Mouse (Mus musculus) layer of hippocampus, adult 2 months (tissue): ENCODE results near the gene Rora. TPM values are rescaled to one million over a fixed set of nuclear protein-coding genes. Genes with fewer than 3 reads are reported as not detected.
A peak's percentile ranks its signal among the peaks of the same experiment; 100 is the strongest.

Experiments used
- DNase-seq, 2 experiments: peaks; one replicate each; pipeline ENCODE4 v3.0.0; 2022; ENCODE audit warnings: low spot score in 2 of 2
- H3K27ac ChIP-seq: fragments of 200-600 bp; 2 replicates; pipeline ENCODE4 v1.8.1; 2022
- H3K4me3 ChIP-seq: fragments of 200-600 bp; 2 replicates; pipeline ENCODE4 v1.8.1; 2022; ENCODE audit warnings: mild to moderate bottlenecking
- CTCF ChIP-seq: fragments of 200-600 bp; conservative IDR thresholded peaks from 2 replicates; pipeline ENCODE4 v1.8.1; 2022; ENCODE audit warnings: antibody characterized with exemption, mild to moderate bottlenecking, moderate library complexity
- total RNA-seq, 2 experiments: library from RNA; stranded (reverse); gene quantifications; 2 replicates each; pipeline ENCODE4 v1.2.3; 2021

Rora gene
- total RNA-seq, 2 experiments from 2014 or later, result 32.0 to 35.6 TPM

DNA sequence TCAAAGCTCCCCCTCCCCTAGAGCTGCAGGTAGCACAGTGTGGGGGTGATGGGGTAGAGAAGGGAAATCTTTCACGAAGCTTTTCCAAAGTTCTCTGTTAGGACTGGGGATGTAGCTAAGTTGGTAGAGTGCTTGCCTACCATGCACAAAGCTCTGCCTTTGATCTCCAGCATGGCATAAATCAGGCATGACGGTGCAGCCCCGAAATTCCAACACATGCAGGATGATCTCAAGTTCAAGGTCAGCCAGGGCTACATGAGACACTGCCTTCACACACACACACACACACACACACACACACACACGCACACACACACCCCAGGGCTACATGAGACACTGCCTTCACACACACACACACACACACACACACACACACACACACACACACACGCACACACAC lies 129.7 kb downstream of the Rora start:
- no peak overlapping the region for H3K27ac ChIP-seq
- no peak overlapping the region for H3K4me3 ChIP-seq
- TF ChIP-seq CTCF, result no peak
- DNase-seq, result no peak

DNA sequence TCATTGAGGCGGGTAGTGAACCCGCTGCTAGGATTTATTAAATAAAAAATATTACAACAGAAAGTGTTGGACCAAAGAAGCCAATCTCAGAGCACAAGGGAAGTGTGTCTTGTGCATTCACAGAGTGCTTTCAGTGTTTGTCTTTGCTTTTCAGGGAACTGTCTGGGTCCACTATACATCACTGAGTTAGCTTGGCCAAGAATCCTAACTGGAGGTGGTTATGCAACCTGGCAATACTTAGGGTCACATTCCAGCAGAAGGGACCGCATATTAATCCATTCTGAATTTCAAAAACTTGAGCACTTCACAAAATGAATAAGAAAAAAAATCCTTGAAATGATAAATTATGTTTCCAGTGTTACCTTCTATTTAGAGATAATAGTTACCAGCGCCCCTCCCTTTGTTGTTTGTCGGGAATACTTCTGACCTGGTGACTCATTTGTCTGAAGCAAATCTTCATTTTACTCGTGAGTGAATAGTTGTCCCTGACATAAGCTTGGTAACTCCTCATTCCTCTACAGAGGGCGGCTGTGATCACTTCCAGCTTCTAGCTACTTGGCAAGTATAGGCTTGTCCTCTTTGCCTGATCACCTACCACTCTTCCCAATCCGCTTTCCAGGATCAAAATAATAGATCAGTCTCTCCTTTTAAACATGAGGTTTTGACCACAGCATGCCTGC lies 133.2 kb downstream of the Rora start:
- H3K4me3 ChIP-seq, result no peak overlapping the region
- TF ChIP-seq CTCF, result no peak
- no peak overlapping the region for H3K27ac ChIP-seq
- no peak for DNase-seq

DNA sequence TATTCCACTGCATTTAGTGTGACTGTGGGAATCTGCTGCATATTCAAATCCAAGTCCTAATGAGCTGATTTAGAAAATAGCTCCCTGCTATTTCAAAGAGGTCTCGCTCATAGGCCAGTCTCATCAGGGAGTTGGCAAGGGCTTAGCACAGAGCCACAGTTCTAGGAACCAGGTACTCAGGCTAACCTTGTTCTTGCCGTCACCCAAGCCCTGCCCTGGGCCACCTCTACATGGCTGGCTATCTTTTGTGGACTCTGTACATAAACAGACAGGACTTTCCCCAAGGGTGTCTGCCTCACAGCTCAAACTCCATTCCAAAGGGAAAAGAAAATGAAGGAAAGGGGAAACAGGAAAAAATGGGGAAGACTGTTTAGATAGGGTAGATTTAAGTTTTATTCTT lies 134.1 kb downstream of the Rora start:
- Histone ChIP-seq H3K4me3 (no peak overlapping the region), H3K27ac (no peak overlapping the region)
- TF ChIP-seq CTCF, result no peak
- DNase-seq, result no peak

DNA sequence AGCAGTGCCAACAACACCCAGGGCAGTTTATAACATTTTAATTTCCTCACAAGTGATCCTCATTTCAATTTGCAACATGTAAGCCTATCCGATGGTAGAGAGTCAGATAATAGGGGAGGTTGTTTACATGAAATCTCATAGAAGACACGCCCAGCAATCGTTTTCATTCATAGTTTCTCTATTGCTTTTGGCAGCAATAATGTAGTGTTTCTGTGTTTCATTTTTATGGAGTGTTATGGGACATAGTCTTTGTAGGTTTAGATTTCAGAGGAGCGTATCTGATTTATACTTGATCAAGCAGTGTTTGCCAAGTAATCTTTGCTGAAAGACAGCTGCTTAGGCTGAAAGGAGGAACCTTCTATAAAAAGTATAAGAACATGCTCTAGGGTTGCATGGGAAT lies 137.3 kb downstream of the Rora start:
- no peak for DNase-seq
- Histone ChIP-seq H3K27ac (no peak overlapping the region), H3K4me3 (no peak overlapping the region)
- no peak for TF ChIP-seq CTCF

DNA sequence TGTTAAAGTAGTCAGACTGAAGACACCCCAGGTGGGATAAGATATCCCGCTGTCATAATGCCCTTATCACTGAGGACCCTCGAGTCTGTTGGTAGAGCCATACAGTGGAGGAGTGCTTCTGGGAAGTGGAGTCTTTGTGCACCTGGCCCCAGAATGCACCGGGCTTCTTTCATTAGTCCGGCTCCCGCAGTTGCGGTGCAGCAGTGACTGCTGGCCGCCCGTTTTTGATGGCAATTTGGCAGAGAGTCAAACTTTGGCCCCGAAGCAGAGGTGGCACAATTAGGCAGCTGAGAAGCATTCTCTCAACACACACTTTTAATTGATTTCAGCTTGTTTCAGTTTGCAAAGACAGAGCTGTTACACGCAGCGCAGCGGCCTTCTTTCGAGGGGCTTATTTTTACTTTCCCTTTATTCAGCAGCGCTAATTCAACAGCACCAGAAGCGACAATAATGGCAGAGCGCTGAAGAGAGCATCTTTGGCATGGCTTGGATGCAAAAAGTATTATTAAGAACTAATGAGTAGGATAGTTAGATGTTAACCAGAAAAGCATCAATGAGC lies 138.5 kb downstream of the Rora start:
- DNase-seq, result no peak
- no peak for TF ChIP-seq CTCF
- H3K27ac ChIP-seq, result peak overlapping the region; percentile 41; the same call in 1 of the 2 replicates

DNA sequence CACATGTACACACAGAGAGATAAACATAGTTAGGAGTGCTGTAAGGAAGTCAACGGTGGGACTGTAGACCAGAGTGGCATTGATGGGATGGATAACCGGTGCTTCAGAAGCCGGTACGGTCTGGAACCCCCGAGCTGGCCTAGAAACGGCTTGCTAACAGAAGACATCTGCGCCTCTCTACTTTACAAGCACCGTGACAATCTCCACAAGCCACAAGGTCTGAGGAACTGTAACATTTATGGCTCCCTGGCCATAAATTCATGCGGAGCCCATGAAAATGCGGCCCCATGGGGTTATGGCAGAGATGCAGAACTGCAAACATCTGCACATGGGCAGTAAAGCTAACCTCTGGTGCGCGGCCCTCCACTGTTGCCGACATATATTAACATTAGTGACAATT lies 141.7 kb downstream of the Rora start:
- DNase-seq, result no peak
- H3K27ac ChIP-seq, result no peak overlapping the region

More for the DNA sequence above, 138.5 kb downstream of the Rora start:
- H3K4me3 ChIP-seq, result peak overlapping the region; percentile 45

DNA sequence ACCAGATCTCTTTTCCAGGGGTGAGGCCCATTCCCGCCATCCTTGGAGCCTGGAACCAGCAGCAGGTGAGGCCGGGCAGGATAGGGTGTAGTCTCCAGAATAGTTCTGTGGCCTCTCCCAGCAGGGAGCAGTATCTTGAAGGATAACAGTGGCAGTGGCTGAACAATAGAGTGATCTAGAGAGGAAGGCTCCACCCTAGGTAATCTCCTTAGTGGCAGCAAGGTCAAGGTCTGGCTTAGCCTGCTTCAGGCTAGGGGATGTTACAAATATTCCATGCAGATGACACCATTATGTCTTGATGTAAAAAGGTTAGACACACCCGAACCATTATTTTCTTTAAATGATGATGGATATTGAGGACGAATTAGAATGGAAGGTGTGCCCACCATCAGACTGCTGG lies 144.6 kb downstream of the Rora start:
- Histone ChIP-seq H3K27ac (no peak overlapping the region), H3K4me3 (no peak overlapping the region)
- no peak for DNase-seq
- TF ChIP-seq CTCF, result no peak

More for the DNA sequence above, 141.7 kb downstream of the Rora start:
- H3K4me3 ChIP-seq, result no peak overlapping the region
- TF ChIP-seq CTCF, result no peak

DNA sequence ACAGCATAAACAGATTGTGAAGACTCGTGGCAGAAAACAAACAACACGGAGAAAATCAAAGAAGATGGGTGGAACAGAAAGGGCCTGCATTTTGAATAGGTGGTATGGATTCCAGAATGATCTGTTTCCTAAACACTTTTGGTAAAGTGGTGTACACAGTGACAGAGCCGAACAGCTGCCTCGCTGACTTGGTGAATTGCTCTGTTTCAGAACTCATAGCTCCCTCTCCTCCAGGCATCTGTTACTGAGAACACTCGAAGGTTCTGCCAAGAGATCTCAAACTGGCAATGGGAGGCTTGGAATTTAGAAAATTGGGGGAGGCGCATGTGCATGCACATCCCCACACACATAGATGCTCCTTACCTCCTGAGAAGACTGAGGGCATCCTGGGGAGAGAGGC lies 145.5 kb downstream of the Rora start:
- TF ChIP-seq CTCF, result no peak
- DNase-seq, result peak; percentile 29 to 70
- Histone ChIP-seq H3K27ac (no peak overlapping the region), H3K4me3 (no peak overlapping the region)

DNA sequence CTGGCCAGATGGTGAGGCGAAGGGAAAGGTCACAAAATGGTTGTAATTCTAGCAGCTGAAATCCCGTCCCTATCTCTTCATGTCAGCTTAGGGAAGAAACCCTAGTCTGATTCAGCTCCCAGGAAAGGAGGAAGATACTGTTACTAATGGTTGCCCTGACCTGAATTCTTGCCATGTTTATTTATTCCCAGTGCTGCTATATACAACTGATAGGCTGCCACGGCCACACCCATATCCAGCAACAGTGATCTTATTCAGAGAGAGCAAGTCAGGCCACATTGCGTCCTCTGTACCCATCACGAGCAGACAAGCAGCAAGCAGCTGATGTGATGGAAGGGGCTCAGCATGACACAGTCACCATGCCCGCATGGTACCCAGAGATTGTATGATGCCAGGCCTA lies 150.6 kb downstream of the Rora start:
- Histone ChIP-seq H3K4me3 (no peak overlapping the region), H3K27ac (no peak overlapping the region)
- DNase-seq, result no peak
- no peak for TF ChIP-seq CTCF

DNA sequence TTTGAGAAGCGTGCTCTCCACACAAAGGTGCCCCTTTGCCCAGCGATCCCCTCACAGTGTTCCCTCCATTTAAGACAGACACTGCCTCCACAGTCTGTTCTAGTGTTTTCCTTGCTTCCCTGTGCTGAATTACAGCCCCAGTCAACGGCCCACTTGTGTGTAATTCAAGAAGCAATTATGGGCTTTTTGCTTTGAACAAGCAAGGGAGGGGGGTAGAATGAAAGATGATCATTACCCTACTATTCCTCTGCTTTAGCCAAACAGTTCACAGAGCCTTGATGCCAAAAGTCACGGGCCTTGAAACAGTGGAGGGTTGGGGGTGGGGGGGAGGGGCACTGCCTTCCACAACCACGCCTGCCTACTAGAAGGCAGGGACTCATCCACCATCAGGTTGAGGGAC lies 152.2 kb downstream of the Rora start:
- no peak for DNase-seq
- H3K27ac ChIP-seq, result no peak overlapping the region
- no peak for TF ChIP-seq CTCF
- H3K4me3 ChIP-seq, result no peak overlapping the region

DNA sequence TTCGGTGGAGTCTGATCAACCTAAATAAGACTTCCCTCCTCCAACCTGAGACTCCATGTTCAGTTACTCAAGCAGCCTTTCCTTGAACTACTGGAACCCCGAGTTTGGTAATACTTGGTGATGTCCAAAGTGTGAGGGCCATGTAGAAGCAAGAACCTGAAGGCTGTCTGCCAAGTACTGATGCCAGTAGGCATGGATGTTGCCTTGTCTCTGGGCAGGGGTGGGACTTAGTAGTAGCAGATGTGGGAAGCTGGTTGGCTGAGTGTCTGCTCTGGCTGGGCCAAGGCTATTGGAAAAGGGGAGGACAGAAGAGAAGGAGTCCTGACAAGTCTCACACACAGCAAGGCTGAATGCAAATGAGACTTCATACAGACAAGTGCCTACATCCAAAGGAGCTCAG lies 154.1 kb downstream of the Rora start:
- no peak for DNase-seq
- H3K27ac ChIP-seq, result no peak overlapping the region
- TF ChIP-seq CTCF, result no peak
- no peak overlapping the region for H3K4me3 ChIP-seq

DNA sequence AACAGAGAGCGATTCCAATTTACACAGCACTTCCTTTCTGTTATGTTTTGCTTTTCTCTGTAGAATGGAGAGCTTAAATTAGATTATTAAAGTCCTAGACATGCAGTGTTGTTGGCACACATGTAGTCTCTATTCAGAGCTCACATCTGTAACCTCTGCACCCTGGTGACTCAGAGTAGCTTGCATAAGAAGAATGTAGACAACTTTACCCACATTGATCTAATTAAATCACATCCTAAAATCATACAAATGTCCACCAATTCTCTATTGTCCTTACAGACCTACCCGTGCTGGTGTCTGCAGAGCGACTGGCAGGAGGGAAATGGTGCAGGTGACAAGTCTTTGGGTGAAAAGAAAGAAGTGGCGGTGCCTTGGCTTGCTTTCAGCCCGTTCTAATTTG lies 155.9 kb downstream of the Rora start:
- no peak for TF ChIP-seq CTCF
- H3K4me3 ChIP-seq, result no peak overlapping the region
- DNase-seq, result no peak
- no peak overlapping the region for H3K27ac ChIP-seq

DNA sequence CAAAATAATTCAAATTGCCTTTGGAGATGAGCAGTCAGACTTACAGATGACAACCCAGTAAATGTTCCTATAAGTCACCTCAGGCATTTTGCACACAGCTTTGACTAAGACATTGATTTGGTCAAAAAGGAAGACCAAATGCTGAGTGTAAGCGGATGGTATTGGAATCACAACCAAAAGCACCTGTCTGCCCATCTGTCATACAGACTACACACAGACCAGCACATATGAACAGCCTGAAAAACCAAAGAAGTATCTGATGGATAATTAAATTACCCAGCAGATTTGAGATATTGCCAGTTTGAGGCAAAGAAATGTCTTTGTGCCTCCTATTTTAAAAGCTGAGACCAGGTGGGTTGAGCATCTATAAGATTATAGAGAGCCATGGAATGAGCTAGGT lies 161.1 kb downstream of the Rora start:
- no peak for TF ChIP-seq CTCF
- no peak for DNase-seq
- no peak overlapping the region for H3K4me3 ChIP-seq

DNA sequence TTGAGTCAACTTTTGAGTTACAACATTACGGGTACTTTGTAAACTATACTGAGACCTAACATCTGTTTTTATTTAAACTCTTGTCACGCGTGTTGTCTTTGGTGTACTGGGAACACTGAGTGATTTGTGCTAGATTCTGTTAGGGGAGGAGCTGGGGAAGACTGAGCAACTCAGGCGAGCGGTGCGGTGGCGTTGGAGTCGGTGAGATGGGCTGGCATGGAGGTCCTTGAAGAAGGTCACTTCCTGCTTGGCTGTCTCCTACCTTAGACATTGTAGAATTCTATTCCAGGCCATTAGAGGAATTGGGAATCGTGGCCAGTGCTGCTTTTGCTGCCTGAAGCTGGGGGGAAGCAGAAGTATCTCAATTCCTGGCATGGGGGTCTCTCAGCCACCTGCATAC lies 162.3 kb downstream of the Rora start:
- Histone ChIP-seq H3K4me3 (no peak overlapping the region), H3K27ac (no peak overlapping the region)
- no peak for TF ChIP-seq CTCF
- no peak for DNase-seq

More for the DNA sequence above, 161.1 kb downstream of the Rora start:
- H3K27ac ChIP-seq, result no peak overlapping the region
